Comparison of ENCODE assay signal across 23 mouse cellular contexts in genomic region chr1:184454381-184454780, GRCm38 (mm10).
DNase-seq lines count a peak whose midpoint lies in the region; ATAC-seq and TF ChIP-seq lines count a peak whose summit lies in the region.
"Had no signal": no experiment of that assay in that cellular context is flagged by ENCODE, and none has a peak within 500 bp of the region (broad histone marks: within the 10 kb centered on the region; RNA-seq: fewer than 3 reads in every experiment).

No protein-coding gene starts in this region.

- H3K4me1 ChIP-seq in hindbrain, embryonic 13.5 days (replicated peaks), result no peaks in the 10 kb centered on the region
- H3K4me1 ChIP-seq in hindbrain, embryonic 14.5 days (replicated peaks; ENCODE audit: control insufficient read depth, insufficient read depth, low read length), result no peaks in the 10 kb centered on the region
- H3K4me1 ChIP-seq in midbrain, embryonic 11.5 days (ENCODE audit: control insufficient read depth, insufficient read depth, low read length), result no peaks in the 10 kb centered on the region
- no peaks in the 10 kb centered on the region for H3K4me1 ChIP-seq in midbrain, embryonic 16.5 days (ENCODE audit: control insufficient read depth, insufficient read depth, low read length)
- H3K4me1 ChIP-seq in limb, embryonic 14.5 days (ENCODE audit: control insufficient read depth, insufficient read depth, low read length), result peaks cover 10% of the 10 kb centered on the region
- H3K4me1 ChIP-seq: forebrain, embryonic 13.5 days; hindbrain, embryonic 15.5 days had no signal

- WGBS in hindbrain, embryonic 13.5 days, result 72% methylated on average over 4 of the region's 4 CpGs
- WGBS in hindbrain, embryonic 14.5 days, result 63% methylated on average over 4 of the region's 4 CpGs
- WGBS in midbrain, embryonic 11.5 days, result 79% methylated on average over 4 of the region's 4 CpGs
- WGBS in midbrain, embryonic 16.5 days, result 72% methylated on average over 4 of the region's 4 CpGs
- WGBS in limb, embryonic 14.5 days, result 33% methylated on average over 4 of the region's 4 CpGs

- no peak overlapping the region for H3K4me2 ChIP-seq in hindbrain, embryonic 13.5 days
- H3K4me2 ChIP-seq in hindbrain, embryonic 14.5 days (replicated peaks), result no peak overlapping the region
- H3K4me2 ChIP-seq in midbrain, embryonic 11.5 days, result no peak overlapping the region
- no peak overlapping the region for H3K4me2 ChIP-seq in midbrain, embryonic 16.5 days (ENCODE audit: low read length)
- no peak overlapping the region for H3K4me2 ChIP-seq in limb, embryonic 14.5 days (replicated peaks; ENCODE audit: low read depth, low read length, severe bottlenecking)
- H3K4me2 ChIP-seq: forebrain, embryonic 13.5 days; heart, embryonic 11.5 days; hindbrain, embryonic 15.5 days had no signal

- no peak for ATAC-seq in hindbrain, embryonic 13.5 days (ENCODE audit: low FRiP score)
- ATAC-seq in hindbrain, embryonic 14.5 days (ENCODE audit: low FRiP score), result no peak
- ATAC-seq in midbrain, embryonic 11.5 days (ENCODE audit: low FRiP score), result no peak
- ATAC-seq in midbrain, embryonic 16.5 days, result no peak
- no peak for ATAC-seq in limb, embryonic 14.5 days (ENCODE audit: low FRiP score, low read depth)
- ATAC-seq in monocyte, adult 5-6 weeks (replicated peaks; ENCODE audit: insufficient number of reproducible peaks, low FRiP score, low TSS enrichment, poor library complexity, severe bottlenecking), result no peak
- ATAC-seq: forebrain, embryonic 13.5 days; forebrain, embryonic 16.5 days; inflammation-experienced regulatory T-cells, adult 6 months; Patski had no signal

- H3K4me3 ChIP-seq in hindbrain, embryonic 13.5 days, result no peak overlapping the region
- H3K4me3 ChIP-seq in hindbrain, embryonic 14.5 days (replicated peaks; ENCODE audit: low read length), result no peak overlapping the region
- H3K4me3 ChIP-seq in midbrain, embryonic 11.5 days (ENCODE audit: low read depth, low read length), result no peak overlapping the region
- no peak overlapping the region for H3K4me3 ChIP-seq in midbrain, embryonic 16.5 days (ENCODE audit: low read depth, low read length)
- no peak overlapping the region for H3K4me3 ChIP-seq in limb, embryonic 14.5 days (replicated peaks; ENCODE audit: low read length)
- H3K4me3 ChIP-seq: forebrain, embryonic 10.5 days; forebrain, embryonic 13.5 days; gastrocnemius, adult 2 months; hindbrain, embryonic 15.5 days had no signal

- no peaks in the 10 kb centered on the region for H3K36me3 ChIP-seq in hindbrain, embryonic 13.5 days
- H3K36me3 ChIP-seq in hindbrain, embryonic 14.5 days (replicated peaks; ENCODE audit: control insufficient read depth, insufficient read depth), result no peaks in the 10 kb centered on the region
- H3K36me3 ChIP-seq in midbrain, embryonic 11.5 days (ENCODE audit: control insufficient read depth, insufficient read depth, low read length), result no peaks in the 10 kb centered on the region
- no peaks in the 10 kb centered on the region for H3K36me3 ChIP-seq in midbrain, embryonic 16.5 days (ENCODE audit: control insufficient read depth, insufficient read depth, low read length)
- H3K36me3 ChIP-seq in limb, embryonic 14.5 days (ENCODE audit: control insufficient read depth, insufficient read depth, low read length), result no peaks in the 10 kb centered on the region
- H3K36me3 ChIP-seq: forebrain, embryonic 10.5 days; hindbrain, embryonic 15.5 days had no signal

- TF ChIP-seq POLR2A in limb, embryonic 14.5 days (IDR thresholded peaks at IDR 0.05; ENCODE audit: borderline replicate concordance, extremely low read depth, insufficient read depth, insufficient read length), result no peak

- H3K9ac ChIP-seq in hindbrain, embryonic 13.5 days, result no peak overlapping the region
- H3K9ac ChIP-seq in hindbrain, embryonic 14.5 days, result no peak overlapping the region
- no peak overlapping the region for H3K9ac ChIP-seq in midbrain, embryonic 11.5 days (ENCODE audit: low read length)
- no peak overlapping the region for H3K9ac ChIP-seq in midbrain, embryonic 16.5 days (ENCODE audit: low read depth, low read length)
- H3K9ac ChIP-seq in limb, embryonic 14.5 days (ENCODE audit: low read depth, low read length, severe bottlenecking), result no peak overlapping the region
- H3K9ac ChIP-seq: forebrain, embryonic 13.5 days; hindbrain, embryonic 15.5 days had no signal

- no peak for DNase-seq in hindbrain, embryonic 14.5 days (ENCODE audit: low spot score)
- peak; percentile 69 for DNase-seq in midbrain, embryonic 11.5 days (ENCODE audit: low spot score, missing footprints)
- peak; percentile 29 for DNase-seq in forelimb bud, embryonic 11.5 days (ENCODE audit: low read depth, low spot score)
- peak; percentile 42 for DNase-seq in limb, embryonic 14.5 days (ENCODE audit: low spot score)
- no peak for DNase-seq in embryo, embryonic 11 days
- DNase-seq: adrenal gland, adult 2 months; adrenal gland, postnatal 14 days; cerebellum, adult 11-12 months; cerebellum, adult 8-10 months; cerebellum, postnatal 36 days; gastrocnemius, adult 2 months; gastrocnemius, postnatal 14 days; heart, adult 11 months had no signal

- peaks cover 10% of the 10 kb centered on the region; the same call in 1 of the 2 replicates for H3K27me3 ChIP-seq in hindbrain, embryonic 13.5 days
- H3K27me3 ChIP-seq in hindbrain, embryonic 14.5 days (ENCODE audit: control insufficient read depth, insufficient read depth, low read length), result no peaks in the 10 kb centered on the region
- no peaks in the 10 kb centered on the region for H3K27me3 ChIP-seq in midbrain, embryonic 11.5 days (ENCODE audit: control insufficient read depth, insufficient read depth, low read length)
- H3K27me3 ChIP-seq in midbrain, embryonic 16.5 days (ENCODE audit: control insufficient read depth, insufficient read depth, low read depth, low read length), result no peaks in the 10 kb centered on the region; the same call in 1 of the 2 replicates
- H3K27me3 ChIP-seq in limb, embryonic 14.5 days (ENCODE audit: control insufficient read depth, insufficient read depth, low read length), result peaks cover 7% of the 10 kb centered on the region
- H3K27me3 ChIP-seq: forebrain, embryonic 13.5 days; Patski had no signal

- H3K9me3 ChIP-seq in hindbrain, embryonic 13.5 days, result no peaks in the 10 kb centered on the region
- H3K9me3 ChIP-seq in hindbrain, embryonic 14.5 days (ENCODE audit: control insufficient read depth, low read length), result no peaks in the 10 kb centered on the region
- H3K9me3 ChIP-seq in midbrain, embryonic 11.5 days (ENCODE audit: control insufficient read depth, low read length), result no peaks in the 10 kb centered on the region
- no peaks in the 10 kb centered on the region for H3K9me3 ChIP-seq in midbrain, embryonic 16.5 days (replicated peaks; ENCODE audit: control insufficient read depth, low read length, poor library complexity, severe bottlenecking)
- H3K9me3 ChIP-seq in limb, embryonic 14.5 days (ENCODE audit: control insufficient read depth, low read length), result no peaks in the 10 kb centered on the region
- H3K9me3 ChIP-seq: forebrain, embryonic 10.5 days; forebrain, embryonic 13.5 days; hindbrain, embryonic 15.5 days had no signal

- H3K27ac ChIP-seq in hindbrain, embryonic 13.5 days, result peak overlapping the region; percentile 18; the same call in 1 of the 2 replicates
- H3K27ac ChIP-seq in hindbrain, embryonic 14.5 days, result no peak overlapping the region
- H3K27ac ChIP-seq in midbrain, embryonic 11.5 days (ENCODE audit: low read depth, low read length), result no peak overlapping the region
- no peak overlapping the region for H3K27ac ChIP-seq in midbrain, embryonic 16.5 days (ENCODE audit: low read length)
- no peak overlapping the region for H3K27ac ChIP-seq in limb, embryonic 14.5 days (replicated peaks; ENCODE audit: low read depth, low read length)
- H3K27ac ChIP-seq: forebrain, embryonic 10.5 days; forebrain, embryonic 13.5 days; gastrocnemius, adult 2 months; hindbrain, embryonic 15.5 days had no signal

Comparison
In these comparisons a context has a peak if more than half of its experiments do, and no peak if none do; other contexts are left out.
1. DNase-seq: peak in midbrain, embryonic 11.5 days (single experiment), forelimb bud, embryonic 11.5 days (single experiment) and limb, embryonic 14.5 days (single experiment); none in hindbrain, embryonic 14.5 days (single experiment) and embryo, embryonic 11 days (single experiment).